Mouse (Mus musculus): ENCODE data around the gene Morn1.
A peak's percentile ranks its signal among the peaks of the same experiment; 100 is the strongest.

The Morn1 gene

GRCm38 (mm10) chr4:155086108-155087024 lies at the start of gene Morn1, which contains the start of gene Rer1:
TSS of gene Morn1 (plus strand) at chr4:155086577.
TSS of gene Rer1 (minus strand) at chr4:155086382.
- peak; percentile 100 for DNase-seq (ENCODE audit: extremely low spot score, low spot score)

GRCm38 (mm10) chr4:155040197-155040596 lies 46.2 kb upstream of the Morn1 start:
- DNase-seq (ENCODE audit: extremely low spot score, low spot score): no peak

- DNase-seq (ENCODE audit: extremely low spot score, low spot score): no peak
These were observed 45.7 kb upstream of the Morn1 start for GRCm38 (mm10) chr4:155040696-155041095.

- DNase-seq (ENCODE audit: extremely low spot score, low spot score): no peak
These were observed 43.6 kb upstream of the Morn1 start for GRCm38 (mm10) chr4:155042606-155043288.

- no peak for DNase-seq (ENCODE audit: extremely low spot score, low spot score)
These were observed 43.1 kb upstream of the Morn1 start for GRCm38 (mm10) chr4:155043289-155043625.

- DNase-seq (ENCODE audit: extremely low spot score, low spot score): no peak
These were observed 39.7 kb upstream of the Morn1 start for GRCm38 (mm10) chr4:155046636-155047035.

GRCm38 (mm10) chr4:155050116-155050515 lies 36.3 kb upstream of the Morn1 start:
- no peak for DNase-seq (ENCODE audit: extremely low spot score, low spot score)

GRCm38 (mm10) chr4:155056724-155057123 lies 29.7 kb upstream of the Morn1 start, which contains the start of gene Plch2:
TSS of gene Plch2 (minus strand) at chr4:155056784.
- no peak for DNase-seq (ENCODE audit: extremely low spot score, low spot score)

GRCm38 (mm10) chr4:155058325-155058724 lies 28.1 kb upstream of the Morn1 start:
- DNase-seq (ENCODE audit: extremely low spot score, low spot score): no peak

- no peak for DNase-seq (ENCODE audit: extremely low spot score, low spot score)
These were observed 22.5 kb upstream of the Morn1 start for GRCm38 (mm10) chr4:155063895-155064294.

GRCm38 (mm10) chr4:155064474-155064873 lies 21.9 kb upstream of the Morn1 start:
- DNase-seq (ENCODE audit: extremely low spot score, low spot score): no peak

GRCm38 (mm10) chr4:155065970-155066833 lies 20.2 kb upstream of the Morn1 start:
- peak; percentile 93 for DNase-seq (ENCODE audit: extremely low spot score, low spot score)

GRCm38 (mm10) chr4:155066834-155067522 lies 19.4 kb upstream of the Morn1 start, which contains the start of gene Pex10:
TSS of gene Pex10 (plus strand) at chr4:155067016.
- DNase-seq (ENCODE audit: extremely low spot score, low spot score): peak; percentile 99

- no peak for DNase-seq (ENCODE audit: extremely low spot score, low spot score)
These were observed 17.9 kb upstream of the Morn1 start for GRCm38 (mm10) chr4:155068357-155068972.

GRCm38 (mm10) chr4:155069191-155069590 lies 17.2 kb upstream of the Morn1 start:
- no peak for DNase-seq (ENCODE audit: extremely low spot score, low spot score)

- no peak for DNase-seq (ENCODE audit: extremely low spot score, low spot score)
These were observed 16.2 kb upstream of the Morn1 start for GRCm38 (mm10) chr4:155070199-155070598.

GRCm38 (mm10) chr4:155070921-155071320 lies 15.5 kb upstream of the Morn1 start:
- DNase-seq (ENCODE audit: extremely low spot score, low spot score): no peak

- no peak for DNase-seq (ENCODE audit: extremely low spot score, low spot score)
These were observed 12.0 kb upstream of the Morn1 start for GRCm38 (mm10) chr4:155074418-155074817.

GRCm38 (mm10) chr4:155075137-155075536 lies 11.2 kb upstream of the Morn1 start:
- no peak for DNase-seq (ENCODE audit: extremely low spot score, low spot score)

- DNase-seq (ENCODE audit: extremely low spot score, low spot score): no peak
These were observed 10.6 kb upstream of the Morn1 start for GRCm38 (mm10) chr4:155075813-155076212.
